Mouse (Mus musculus) frontal cortex, postnatal 14 days (tissue): Measurements from ENCODE around the gene Focad.

Source experiments
- DNase-seq, 2 experiments: peaks; one replicate each; pipeline ENCODE4 v3.0.0; 2022; ENCODE audit warnings: low spot score in 2 of 2

Focad gene

DNA sequence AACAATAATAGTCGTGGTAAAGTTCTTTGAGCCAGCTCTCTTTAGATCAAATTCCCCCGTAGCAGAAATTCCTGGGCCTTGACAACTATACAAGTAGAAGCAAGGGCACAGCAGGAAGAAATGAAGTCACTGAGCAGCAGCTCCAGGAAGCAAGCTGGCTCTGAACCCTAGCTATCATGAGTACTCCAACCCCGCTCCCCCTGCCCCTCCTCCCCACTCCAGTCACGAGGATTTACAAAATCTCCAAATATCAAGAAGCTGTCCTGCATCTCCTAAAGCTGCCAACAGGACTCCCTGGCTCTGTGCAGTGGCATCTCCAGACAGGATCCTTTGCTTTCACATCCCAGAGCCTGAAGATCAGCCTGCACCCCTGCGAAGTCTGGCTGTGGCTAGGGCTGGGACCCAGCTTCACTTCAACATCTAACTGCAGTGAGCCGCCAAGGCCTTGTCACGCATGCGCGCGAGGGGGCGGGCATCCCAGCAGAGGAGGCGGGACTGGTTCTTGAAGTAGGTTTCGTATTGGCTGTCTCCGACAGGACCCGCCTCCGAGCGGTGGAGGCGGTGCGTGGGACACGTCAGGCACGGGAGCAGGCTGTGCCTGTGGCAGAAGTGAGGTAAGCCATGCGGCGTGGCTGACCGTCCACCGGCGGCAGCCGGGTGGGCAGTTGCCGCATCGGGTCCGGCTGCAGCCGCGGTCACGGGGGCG lies at the start of gene Focad:
Gene Focad, plus strand, starts transcription at position 568 of the 706 bp plus-strand sequence.
- DNase-seq, result peak; percentile 97 to 98

GRCm38 (mm10) chr4:88045151-88045550 lies 49.3 kb upstream of the Focad start:
- no peak for DNase-seq

DNA sequence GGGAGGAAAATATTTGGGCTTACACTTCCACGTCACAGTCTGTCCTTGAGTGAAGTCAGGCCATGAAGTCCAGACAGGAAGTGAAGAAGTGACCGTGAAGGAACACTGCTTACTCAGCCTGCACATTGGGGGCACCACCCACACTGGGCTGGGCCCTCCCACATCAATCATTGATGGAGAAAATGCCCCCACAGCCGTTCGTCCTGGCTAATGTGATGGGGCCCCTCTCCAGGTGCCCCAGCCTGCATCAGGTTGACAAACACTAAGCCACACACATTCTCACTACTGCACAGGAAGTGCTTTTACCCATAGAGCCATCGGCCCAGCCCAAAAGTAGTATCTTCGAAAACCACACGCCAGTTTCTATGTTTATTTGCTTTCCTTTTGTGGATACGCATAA lies 48.1 kb upstream of the Focad start:
- no peak for DNase-seq

DNA sequence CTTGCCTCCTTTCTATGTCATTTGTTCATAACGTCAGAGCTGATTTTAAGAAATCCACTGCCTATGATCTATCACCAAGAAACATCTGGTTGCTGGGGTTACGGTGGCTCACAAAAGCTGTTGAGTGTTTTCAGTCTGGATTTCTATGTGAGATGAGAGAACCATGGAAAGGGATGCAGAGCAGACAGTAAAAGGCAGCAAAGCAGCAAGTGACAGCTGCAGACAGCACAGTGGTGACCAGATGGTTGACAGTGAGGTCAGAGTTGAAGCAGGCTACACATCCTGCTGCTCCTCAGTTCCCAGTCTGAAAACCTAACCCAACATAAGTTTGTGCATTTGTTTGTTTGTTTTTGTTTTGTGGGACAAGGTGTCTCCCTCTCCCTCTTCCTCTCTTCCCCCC lies 19.0 kb upstream of the Focad start:
- DNase-seq, result no peak

GRCm38 (mm10) chr4:88078983-88079382 lies 15.4 kb upstream of the Focad start:
- no peak for DNase-seq

- DNase-seq, result no peak
Measured at GRCm38 (mm10) chr4:88081417-88081816, 13.0 kb upstream of the Focad start.

DNA sequence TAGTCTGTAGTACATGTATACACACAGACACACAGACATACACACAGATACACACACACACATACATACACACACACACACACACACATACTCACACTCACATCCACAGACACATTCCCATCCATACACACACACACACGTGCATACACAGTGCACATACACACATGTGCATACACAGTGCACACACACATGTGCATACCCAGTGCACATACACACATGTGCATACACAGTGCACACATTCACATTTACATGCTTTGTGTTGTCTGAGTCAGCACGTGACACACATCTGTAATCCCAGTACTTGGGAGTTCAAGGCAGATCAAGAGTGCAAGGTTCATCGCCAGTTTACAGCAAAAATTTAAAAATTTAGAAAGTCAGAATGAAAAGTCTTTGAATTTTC lies 12.5 kb upstream of the Focad start:
- DNase-seq, result no peak

- no peak for DNase-seq
Measured at GRCm38 (mm10) chr4:88082381-88082780, 12.0 kb upstream of the Focad start.

DNA sequence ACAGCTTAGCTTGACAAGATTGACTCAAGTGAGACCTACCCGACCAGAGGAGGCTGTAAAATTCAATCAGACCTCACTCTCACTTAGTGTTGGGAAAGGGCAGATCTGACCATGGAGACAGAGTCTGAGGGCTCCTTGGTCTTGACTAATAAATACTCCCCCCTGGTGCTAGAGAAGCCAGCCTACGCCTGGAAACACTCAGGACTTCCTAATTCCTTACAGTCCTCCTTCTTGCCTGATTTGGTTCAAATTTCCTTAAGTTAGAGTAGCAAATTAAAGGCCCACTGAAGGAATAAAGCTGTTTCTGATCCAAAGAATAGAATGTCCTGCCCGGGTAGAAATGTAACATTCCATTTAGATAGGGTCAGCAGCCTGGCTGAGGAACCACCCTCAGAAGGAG lies 10.6 kb upstream of the Focad start:
- no peak for DNase-seq

GRCm38 (mm10) chr4:88090316-88090715 lies 4.1 kb upstream of the Focad start:
- no peak for DNase-seq

DNA sequence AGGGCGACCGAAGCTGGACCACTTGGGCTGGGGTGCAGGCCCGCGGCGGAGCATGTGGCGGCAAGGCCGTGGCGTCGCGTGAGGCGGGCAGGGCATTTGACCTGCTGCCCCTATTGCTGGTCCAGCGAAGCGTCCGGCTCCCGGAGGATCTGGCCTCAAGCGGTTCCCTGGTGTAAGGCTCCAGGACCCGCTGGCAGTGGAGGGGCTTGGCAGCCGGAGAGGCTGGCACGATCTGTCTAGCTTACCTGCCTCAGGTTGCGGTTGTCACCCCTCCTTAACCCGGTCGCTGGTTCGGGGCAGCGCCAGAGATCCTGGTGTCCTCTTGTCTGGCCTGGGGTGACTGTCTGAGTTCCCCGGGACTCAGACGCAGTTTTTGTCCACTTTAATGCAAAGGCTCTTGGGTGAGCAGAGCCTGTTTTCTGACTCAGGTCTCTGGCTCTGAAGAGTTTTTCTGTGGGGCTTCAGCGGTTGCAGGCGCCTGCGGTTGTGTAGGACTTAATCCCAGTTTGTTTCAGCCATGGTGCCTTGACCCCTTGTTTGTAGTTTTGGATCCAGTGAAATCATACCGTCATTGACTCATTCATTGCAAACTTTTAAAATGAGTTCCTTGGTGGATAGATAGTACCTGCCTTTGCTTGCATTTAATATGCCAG lies 465 bp downstream of the Focad start:
- DNase-seq, result no peak

GRCm38 (mm10) chr4:88095693-88096092 lies 1.3 kb downstream of the Focad start:
- no peak for DNase-seq

DNA sequence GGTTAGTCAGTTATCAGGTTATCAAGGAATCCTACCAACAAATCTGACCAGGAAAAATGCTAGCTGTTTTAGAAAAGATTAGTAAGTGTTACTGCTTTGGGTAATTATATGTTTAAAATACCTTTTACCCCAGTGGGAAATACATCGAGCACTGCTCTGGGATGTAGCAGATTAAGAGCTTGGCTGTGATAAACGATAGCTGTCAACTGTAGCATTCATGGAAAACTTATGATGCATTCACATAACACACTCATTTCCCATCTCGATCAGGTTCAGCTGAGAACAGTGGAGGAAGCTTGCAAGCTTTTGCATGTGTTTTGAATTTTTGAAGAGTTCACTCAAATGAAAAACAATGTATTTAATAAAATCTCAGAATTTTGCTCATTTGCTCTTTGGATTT lies 14.2 kb downstream of the Focad start:
- no peak for DNase-seq

GRCm38 (mm10) chr4:88117331-88117730 lies 22.9 kb downstream of the Focad start:
- no peak for DNase-seq

- no peak for DNase-seq
Measured at GRCm38 (mm10) chr4:88117942-88118341, 23.5 kb downstream of the Focad start.

- no peak for DNase-seq
Measured at GRCm38 (mm10) chr4:88118750-88119395, 24.4 kb downstream of the Focad start.

- DNase-seq, result no peak
Measured at GRCm38 (mm10) chr4:88120091-88120490, 25.7 kb downstream of the Focad start.

- DNase-seq, result no peak
Measured at GRCm38 (mm10) chr4:88122472-88122871, 28.0 kb downstream of the Focad start.

GRCm38 (mm10) chr4:88135936-88136335 lies 41.5 kb downstream of the Focad start:
- no peak for DNase-seq

DNA sequence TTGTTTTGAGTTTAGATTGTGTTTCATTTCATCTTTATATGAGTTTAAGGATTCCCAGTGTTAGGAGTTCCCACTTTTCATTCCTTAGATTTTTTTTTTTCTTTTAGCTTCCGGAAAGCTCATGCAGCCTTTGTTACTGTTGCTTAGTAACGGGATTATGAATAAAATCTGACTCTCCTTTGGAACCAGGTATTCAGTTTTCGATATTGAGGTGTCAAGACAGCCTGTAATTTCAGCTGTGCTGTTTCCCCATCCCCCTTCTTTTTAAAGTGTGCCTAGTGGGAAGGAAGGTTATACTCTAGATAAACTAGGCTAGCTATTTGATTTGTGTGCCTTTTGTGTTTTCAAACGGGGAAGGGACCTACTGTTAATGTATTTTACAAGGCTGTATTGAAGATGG lies 42.1 kb downstream of the Focad start:
- no peak for DNase-seq

DNA sequence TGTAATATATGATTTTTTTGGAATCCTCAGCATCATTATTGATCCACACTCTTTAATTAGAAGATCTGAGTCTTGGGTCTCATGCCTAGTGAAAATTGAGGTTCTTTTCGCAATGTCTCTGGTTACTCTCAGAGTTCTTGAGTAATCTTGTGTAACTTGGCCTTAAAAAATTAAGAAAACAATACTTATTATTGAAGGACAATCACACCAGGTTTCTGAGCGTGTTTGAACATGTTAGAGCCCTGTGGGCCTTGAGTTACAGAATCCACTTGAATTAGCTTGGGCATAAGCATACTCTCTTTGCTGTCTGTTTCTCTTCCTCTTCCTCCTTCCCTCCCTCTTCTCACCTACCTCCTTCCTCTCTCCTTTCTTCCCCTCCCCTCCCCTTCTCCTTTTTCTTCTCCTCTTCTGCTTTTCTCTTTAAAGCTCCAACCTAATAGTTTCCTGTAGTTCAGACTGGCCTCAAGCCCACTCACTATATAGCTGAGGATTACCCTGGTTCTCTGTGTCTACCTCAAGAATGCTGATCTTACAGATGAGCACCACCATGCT lies 44.0 kb downstream of the Focad start:
- no peak for DNase-seq

GRCm38 (mm10) chr4:88149462-88149861 lies 55.0 kb downstream of the Focad start:
- DNase-seq, result no peak
